Mouse (Mus musculus): ENCODE data around the gene Ppm1m.

DNA sequence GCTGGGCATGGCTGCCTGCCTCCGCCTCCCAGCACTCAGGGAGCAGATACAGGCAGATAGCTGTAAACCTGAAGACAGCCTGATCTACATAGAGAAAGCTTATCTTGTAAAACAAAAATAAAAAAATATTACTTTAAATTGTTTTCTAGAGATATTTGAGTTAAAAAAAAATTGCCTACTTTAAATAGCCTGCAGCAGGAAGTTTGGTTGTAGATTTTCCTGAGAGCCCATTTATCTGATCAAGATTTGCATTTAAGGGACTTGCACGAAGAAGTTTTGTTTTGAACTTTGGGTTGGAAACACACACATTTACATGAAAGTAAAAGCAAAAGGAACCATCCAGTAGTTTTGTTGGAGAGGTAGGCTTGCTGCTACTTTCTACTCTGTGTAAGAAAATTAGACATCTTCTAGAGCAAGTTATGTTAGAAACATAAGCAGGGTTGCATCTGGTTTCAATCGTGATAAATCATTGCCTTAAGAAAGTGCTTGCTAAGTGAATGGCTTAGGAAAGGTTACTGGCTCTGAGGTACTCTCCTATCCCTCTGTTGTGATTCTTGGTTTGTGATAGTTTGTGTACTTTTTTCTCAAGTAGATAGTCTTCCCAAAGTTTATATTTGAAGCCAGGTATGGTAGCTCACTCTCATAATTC is 23.9 kb downstream of the Ppm1m start:
- TF ChIP-seq USF1 (IDR thresholded peaks at IDR 0.05; ENCODE audit: low read depth) (no peak), CTCF (IDR thresholded peaks at IDR 0.05; ENCODE audit: control insufficient read depth, insufficient read depth, insufficient read length) (no peak)

All from C2C12 (cell line).